Mouse (Mus musculus) heart, adult 2 months (tissue): ENCODE results near the gene Rsph6a.

Source experiments
- CTCF ChIP-seq: fragments of 200-600 bp; IDR thresholded peaks from 2 replicates; pipeline ENCODE4 v1.8.1; 2022; ENCODE audit warnings: antibody characterized with exemption, mild to moderate bottlenecking, moderate library complexity
- POLR2A ChIP-seq: fragments of 200-500 bp; IDR thresholded peaks from 2 replicates; pipeline ENCODE4 v1.6.1; 2011; ENCODE audit warnings: mild to moderate bottlenecking, low read depth, low read length, control low read depth; ENCODE audit not compliant: insufficient read depth

DNA sequence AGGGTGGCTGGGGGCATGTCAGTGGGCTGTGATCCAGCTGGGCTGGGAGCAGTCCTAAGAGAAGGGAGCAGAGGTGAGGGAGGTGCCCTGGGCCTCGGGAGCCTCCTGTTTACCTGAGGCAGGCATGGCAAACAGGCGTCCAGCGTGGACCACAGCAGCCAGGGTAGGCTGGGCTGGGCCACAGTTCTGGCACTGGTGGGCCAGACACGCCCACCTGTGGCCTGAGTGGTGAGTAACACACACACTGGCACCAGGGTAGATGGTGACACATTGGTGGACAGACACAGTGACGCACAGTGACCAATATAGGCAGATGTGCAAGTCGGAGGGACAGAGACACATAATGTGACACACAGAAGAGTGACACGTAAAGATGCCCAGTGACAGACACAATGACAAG is 43.9 kb upstream of the Rsph6a start:
- TF ChIP-seq CTCF (no peak), POLR2A (no peak)
